Mouse (Mus musculus) kidney, embryonic 16.5 days (tissue): ENCODE results near the gene Bak1. TPM values are rescaled to one million over a fixed set of nuclear protein-coding genes. Genes with fewer than 3 reads are reported as not detected.

Experiments used
- polyA plus RNA-seq: library from polyadenylated mRNA; unstranded; fragments of >200 nt; fragmentation: Nextera tagmentation; extraction: Ambion mirVana; gene quantifications from 2 replicates; pipeline ENCODE4 v1.2.1, GENCODE M21; 2015

Bak1 gene
- polyA plus RNA-seq, 1 experiment from 2014 or later: 7.4 TPM

Other genes starting within 250 kb of the Bak1 start
- 53.1 and 57.4 TPM in 2 replicates for gene Bnip1, start 247.9 kb downstream of the Bak1 start, polyA plus RNA-seq
- not detected in 2 replicates for gene Nkx2-5, start 184.0 kb downstream of the Bak1 start, polyA plus RNA-seq
- gene Kifc5b, start 111.9 kb downstream of the Bak1 start, polyA plus RNA-seq: 8.2 and 10.8 TPM in 2 replicates
- gene Phf1, start 96.0 kb downstream of the Bak1 start, polyA plus RNA-seq: 9.3 and 9.4 TPM in 2 replicates
- gene Cuta, start 89.4 kb downstream of the Bak1 start, polyA plus RNA-seq: 187 and 203 TPM in 2 replicates
- 1.1 and 2.2 TPM in 2 replicates for gene Syngap1, start 87.8 kb downstream of the Bak1 start, polyA plus RNA-seq
- gene Zbtb9, start 55.8 kb downstream of the Bak1 start, polyA plus RNA-seq: 19.9 and 20.1 TPM in 2 replicates
- gene Itpr3, start 28.3 kb upstream of the Bak1 start, polyA plus RNA-seq: 9.3 and 9.6 TPM in 2 replicates
- 266 TPM in 2 replicates for gene Uqcc2, start 104.9 kb upstream of the Bak1 start, polyA plus RNA-seq
- 0.15 and 0.19 TPM in 2 replicates for gene Ip6k3, start 138.8 kb upstream of the Bak1 start, polyA plus RNA-seq
- gene Lemd2, start 175.5 kb upstream of the Bak1 start, polyA plus RNA-seq: 9.7 and 10.0 TPM in 2 replicates